28 mouse cellular contexts compared by ENCODE assay signal in genomic region chr3:141950642-141951041, GRCm38 (mm10).
DNase-seq lines count a peak whose midpoint lies in the region; ATAC-seq and TF ChIP-seq lines count a peak whose summit lies in the region.
"Had no signal": no experiment of that assay in that cellular context is flagged by ENCODE, and none has a peak within 500 bp of the region (broad histone marks: within the 10 kb centered on the region; RNA-seq: fewer than 3 reads in every experiment).

No protein-coding gene starts in this region.

- TF ChIP-seq CTCF in CH12.LX (conservative IDR thresholded peaks at IDR 0.05 in 1 of 2, IDR thresholded peaks at IDR 0.05 in 1 of 2; ENCODE audit: low read depth in 2 of 2, low read length in 2 of 2), result no peak

- in situ Hi-C loops in CH12.LX (cut with MboI; ENCODE audit: low pct_ligation_motif_present, low pct_unique_long_range_greater_than_20kb, low sequenced_read_pairs), result no loop called here

- H3K4me1 ChIP-seq in heart, embryonic 11.5 days (ENCODE audit: control insufficient read depth, insufficient read depth, low read length), result no peaks in the 10 kb centered on the region
- peaks cover 3 to 10% of the 10 kb centered on the region in 2 experiments; a peak in 3 of 4 replicates for H3K4me1 ChIP-seq in CH12.LX (ENCODE audit: control insufficient read depth in 1 of 2, insufficient read depth in 2 of 2)
- H3K4me1 ChIP-seq in heart, embryonic 15.5 days (replicated peaks), result 0 out of 2 replicates have a peak, but pooled peaks cover 5% of the 10 kb centered on the region
- peaks cover 31% of the 10 kb centered on the region for H3K4me1 ChIP-seq in limb, embryonic 14.5 days (ENCODE audit: control insufficient read depth, insufficient read depth, low read length)
- H3K4me1 ChIP-seq in neural tube, embryonic 15.5 days, result no peaks in the 10 kb centered on the region
- H3K4me1 ChIP-seq: hindbrain, embryonic 15.5 days; liver, embryonic 15.5 days; midbrain, embryonic 15.5 days had no signal

- WGBS in heart, embryonic 11.5 days (ENCODE audit: insufficient replicate concordance), result 50% methylated on average over 8 of the region's 8 CpGs
- WGBS in heart, embryonic 15.5 days, result 22% methylated on average over 8 of the region's 8 CpGs
- WGBS in limb, embryonic 14.5 days, result 28% methylated on average over 8 of the region's 8 CpGs
- 78% methylated on average over 8 of the region's 8 CpGs for WGBS in neural tube, embryonic 15.5 days

- H3K27me3 ChIP-seq in heart, embryonic 11.5 days (ENCODE audit: control insufficient read depth, insufficient read depth, low read length), result no peaks in the 10 kb centered on the region
- no peaks in the 10 kb centered on the region for H3K27me3 ChIP-seq in CH12.LX (replicated peaks)
- no peaks in the 10 kb centered on the region for H3K27me3 ChIP-seq in heart, embryonic 15.5 days
- no peaks in the 10 kb centered on the region for H3K27me3 ChIP-seq in limb, embryonic 14.5 days (ENCODE audit: control insufficient read depth, insufficient read depth, low read length)
- H3K27me3 ChIP-seq in neural tube, embryonic 15.5 days (replicated peaks), result no peaks in the 10 kb centered on the region
- H3K27me3 ChIP-seq: embryonic facial prominence, embryonic 12.5 days; hindbrain, embryonic 15.5 days; liver, embryonic 15.5 days; midbrain, embryonic 15.5 days had no signal

- dilution Hi-C loops in CH12.LX (cut with MboI; ENCODE audit: extremely low pct_ligation_motif_present, extremely low pct_unique_long_range_greater_than_20kb, low sequenced_read_pairs), result no loop called here

- no peaks in the 10 kb centered on the region for H3K9me3 ChIP-seq in heart, embryonic 11.5 days (replicated peaks; ENCODE audit: control insufficient read depth, low read length)
- no peaks in the 10 kb centered on the region for H3K9me3 ChIP-seq in CH12.LX (replicated peaks; ENCODE audit: low read length)
- no peaks in the 10 kb centered on the region for H3K9me3 ChIP-seq in heart, embryonic 15.5 days (replicated peaks)
- no peaks in the 10 kb centered on the region for H3K9me3 ChIP-seq in limb, embryonic 14.5 days (ENCODE audit: control insufficient read depth, low read length)
- H3K9me3 ChIP-seq in neural tube, embryonic 15.5 days (replicated peaks), result no peaks in the 10 kb centered on the region
- H3K9me3 ChIP-seq: embryonic facial prominence, embryonic 12.5 days; hindbrain, embryonic 10.5 days; hindbrain, embryonic 15.5 days; liver, embryonic 15.5 days; midbrain, embryonic 10.5 days; midbrain, embryonic 15.5 days had no signal

- no peaks in the 10 kb centered on the region for H3K79me2 ChIP-seq in CH12.LX (replicated peaks; ENCODE audit: control insufficient read depth, extremely low read depth, insufficient read depth, poor library complexity, severe bottlenecking)

- H3K36me3 ChIP-seq in heart, embryonic 11.5 days (ENCODE audit: control insufficient read depth, insufficient read depth, low read length), result no peaks in the 10 kb centered on the region
- no peaks in the 10 kb centered on the region for H3K36me3 ChIP-seq in CH12.LX (replicated peaks in 1 of 2; ENCODE audit: control insufficient read depth in 1 of 2, insufficient read depth in 1 of 2, low read length in 1 of 2)
- no peaks in the 10 kb centered on the region for H3K36me3 ChIP-seq in heart, embryonic 15.5 days
- no peaks in the 10 kb centered on the region for H3K36me3 ChIP-seq in limb, embryonic 14.5 days (ENCODE audit: control insufficient read depth, insufficient read depth, low read length)
- H3K36me3 ChIP-seq in neural tube, embryonic 15.5 days, result no peaks in the 10 kb centered on the region
- H3K36me3 ChIP-seq: embryonic facial prominence, embryonic 12.5 days; hindbrain, embryonic 10.5 days; hindbrain, embryonic 15.5 days; liver, embryonic 15.5 days; midbrain, embryonic 10.5 days; midbrain, embryonic 15.5 days had no signal

- ATAC-seq in heart, embryonic 11.5 days (replicated peaks; ENCODE audit: insufficient number of reproducible peaks, low FRiP score, low TSS enrichment), result no peak
- no peak for ATAC-seq in heart, embryonic 15.5 days (replicated peaks; ENCODE audit: insufficient number of reproducible peaks, insufficient read depth, low FRiP score, low read depth)
- ATAC-seq in limb, embryonic 14.5 days (ENCODE audit: low FRiP score, low read depth), result no peak
- no peak for ATAC-seq in neural tube, embryonic 15.5 days (ENCODE audit: low FRiP score)
- ATAC-seq in monocyte, adult 5-6 weeks (replicated peaks; ENCODE audit: insufficient number of reproducible peaks, low FRiP score, low TSS enrichment, poor library complexity, severe bottlenecking), result no peak
- ATAC-seq: forebrain, embryonic 16.5 days; inflammation-experienced regulatory T-cells, adult 6 months; midbrain, embryonic 15.5 days had no signal

- TF ChIP-seq RAD21 in CH12.LX (IDR thresholded peaks at IDR 0.05; ENCODE audit: low read depth, low read length), result no peak

- no peak overlapping the region for H3K9ac ChIP-seq in heart, embryonic 11.5 days (ENCODE audit: low read depth, low read length)
- H3K9ac ChIP-seq in CH12.LX (ENCODE audit: insufficient read depth, low read depth), result no peak overlapping the region
- no peak overlapping the region for H3K9ac ChIP-seq in heart, embryonic 15.5 days
- H3K9ac ChIP-seq in limb, embryonic 14.5 days (ENCODE audit: low read depth, low read length, severe bottlenecking), result no peak overlapping the region
- no peak overlapping the region for H3K9ac ChIP-seq in neural tube, embryonic 15.5 days (replicated peaks)
- H3K9ac ChIP-seq: embryonic facial prominence, embryonic 12.5 days; hindbrain, embryonic 15.5 days; liver, embryonic 15.5 days; lung, embryonic 14.5 days; midbrain, embryonic 15.5 days had no signal

- no peak for TF ChIP-seq EP300 in CH12.LX (IDR thresholded peaks at IDR 0.05; ENCODE audit: low read length)

- TF ChIP-seq POLR2A in CH12.LX (IDR thresholded peaks at IDR 0.05; ENCODE audit: low read depth, low read length), result no peak
- TF ChIP-seq POLR2A in limb, embryonic 14.5 days (IDR thresholded peaks at IDR 0.05; ENCODE audit: borderline replicate concordance, extremely low read depth, insufficient read depth, insufficient read length), result no peak

- H3K4me3 ChIP-seq in heart, embryonic 11.5 days (ENCODE audit: low read depth, low read length), result no peak overlapping the region
- H3K4me3 ChIP-seq in CH12.LX (replicated peaks in 1 of 3; ENCODE audit: low read depth in 2 of 3, low read length in 2 of 3, poor library complexity in 1 of 3), result no peak overlapping the region
- no peak overlapping the region for H3K4me3 ChIP-seq in heart, embryonic 15.5 days
- no peak overlapping the region for H3K4me3 ChIP-seq in limb, embryonic 14.5 days (replicated peaks; ENCODE audit: low read length)
- no peak overlapping the region for H3K4me3 ChIP-seq in neural tube, embryonic 15.5 days (replicated peaks)
- H3K4me3 ChIP-seq: embryonic facial prominence, embryonic 12.5 days; hindbrain, embryonic 10.5 days; hindbrain, embryonic 15.5 days; left cerebral cortex, adult 2 months; liver, embryonic 15.5 days; midbrain, embryonic 10.5 days; midbrain, embryonic 15.5 days had no signal

- DNase-seq in heart, adult 9 months (ENCODE audit: low spot score in 2 of 2), result no peak
- DNase-seq in CH12.LX (ENCODE audit: extremely low read depth), result peak; percentile 33
- peak; percentile 30 for DNase-seq in limb, embryonic 14.5 days (ENCODE audit: low spot score)
- DNase-seq: adrenal gland, adult 8-10 months; B cell, adult 2 months; cerebellum, adult 2 months; cerebellum, postnatal 36 days; embryo, embryonic 11 days; kidney, adult 11 months; kidney, postnatal 14 days; lung, embryonic 14.5 days; lung, postnatal 14 days; right cerebral cortex, adult 18-20 months; spleen, adult 18-20 months; thymus, postnatal 14 days had no signal

- no peak overlapping the region for H3K27ac ChIP-seq in heart, embryonic 11.5 days (ENCODE audit: low read depth, low read length)
- H3K27ac ChIP-seq in CH12.LX (ENCODE audit: insufficient read depth, low read depth), result no peak overlapping the region
- H3K27ac ChIP-seq in heart, embryonic 15.5 days, result peak overlapping the region; percentile 69
- no peak overlapping the region; the same call in 1 of the 2 replicates for H3K27ac ChIP-seq in limb, embryonic 14.5 days (replicated peaks; ENCODE audit: low read depth, low read length)
- no peak overlapping the region for H3K27ac ChIP-seq in neural tube, embryonic 15.5 days (replicated peaks)
- H3K27ac ChIP-seq: embryonic facial prominence, embryonic 12.5 days; hindbrain, embryonic 10.5 days; hindbrain, embryonic 15.5 days; left cerebral cortex, adult 2 months; liver, embryonic 15.5 days; midbrain, embryonic 10.5 days; midbrain, embryonic 15.5 days had no signal

- 0 out of 2 replicates have a peak overlapping the region, but pooled peaks have one; percentile 27 for H3K4me2 ChIP-seq in heart, embryonic 11.5 days
- H3K4me2 ChIP-seq in CH12.LX (ENCODE audit: insufficient read depth, low read depth, poor library complexity, severe bottlenecking), result no peak overlapping the region
- H3K4me2 ChIP-seq in heart, embryonic 15.5 days, result peak overlapping the region; percentile 53
- H3K4me2 ChIP-seq in limb, embryonic 14.5 days (replicated peaks; ENCODE audit: low read depth, low read length, severe bottlenecking), result peak overlapping the region; percentile 31; the same call in 1 of the 2 replicates
- H3K4me2 ChIP-seq in neural tube, embryonic 15.5 days, result no peak overlapping the region
- H3K4me2 ChIP-seq: embryonic facial prominence, embryonic 12.5 days; hindbrain, embryonic 15.5 days; liver, embryonic 15.5 days; lung, embryonic 14.5 days; midbrain, embryonic 15.5 days had no signal

TF ChIP-seq in CH12.LX, 34 proteins besides CTCF, POLR2A, EP300 and RAD21:
- TF ChIP-seq PAX5 (IDR thresholded peaks at IDR 0.05; ENCODE audit: low read length), result no peak
- no peak for TF ChIP-seq RCOR1 (conservative IDR thresholded peaks at IDR 0.05; ENCODE audit: low read depth, low read length)
- TF ChIP-seq MEF2A (IDR thresholded peaks at IDR 0.05; ENCODE audit: borderline replicate concordance, low read depth, low read length), result peak; percentile 58
- TF ChIP-seq ZNF384 (IDR thresholded peaks at IDR 0.05; ENCODE audit: low read depth, low read length), result peak; percentile 59
- no peak for TF ChIP-seq ZC3H11A (IDR thresholded peaks at IDR 0.05; ENCODE audit: low read depth, low read length)

Comparison
In these comparisons a context has a peak if more than half of its experiments do, and no peak if none do; other contexts are left out.
1. H3K4me2 ChIP-seq: peak in heart, embryonic 11.5 days (single experiment), heart, embryonic 15.5 days (single experiment) and limb, embryonic 14.5 days (single experiment); none in CH12.LX (single experiment) and neural tube, embryonic 15.5 days (single experiment).
2. DNase-seq: peak in CH12.LX (single experiment) and limb, embryonic 14.5 days (single experiment); none in heart, adult 9 months (0 of 2).